ENCODE assay signal across 21 mouse cellular contexts in genomic region chr8:115861381-115861780, GRCm38 (mm10).
DNase-seq lines count a peak whose midpoint lies in the region; ATAC-seq and TF ChIP-seq lines count a peak whose summit lies in the region.
"Had no signal": no experiment of that assay in that cellular context is flagged by ENCODE, and none has a peak within 500 bp of the region (broad histone marks: within the 10 kb centered on the region; RNA-seq: fewer than 3 reads in every experiment).

No protein-coding gene starts in this region.

- H3K36me3 ChIP-seq in lung, embryonic 15.5 days: no peaks in the 10 kb centered on the region
- no peaks in the 10 kb centered on the region for H3K36me3 ChIP-seq in stomach, postnatal 0 days (ENCODE audit: control insufficient read depth, insufficient read depth, low read length)
- H3K36me3 ChIP-seq: embryonic facial prominence, embryonic 12.5 days; forebrain, embryonic 12.5 days; G1E; heart, embryonic 13.5 days; hindbrain, embryonic 15.5 days had no signal

- 0 out of 2 replicates have a peak, but pooled peaks have one; percentile 31 for ATAC-seq in lung, embryonic 15.5 days (ENCODE audit: borderline replicate concordance, extremely low read depth, low FRiP score, low TSS enrichment)
- peak; percentile 60; the same call in 1 of the 2 replicates for ATAC-seq in stomach, postnatal 0 days (ENCODE audit: low FRiP score, low TSS enrichment)
- ATAC-seq: CD4-positive, CD25-positive, alpha-beta regulatory T cell, adult 4 months; forebrain, embryonic 16.5 days had no signal

- no peak for DNase-seq in lung, postnatal 25 days (ENCODE audit: low spot score)
- peak; percentile 74 for DNase-seq in 3T3-L1 (ENCODE audit: low read depth, low spot score)
- DNase-seq in gonadal fat pad, adult 2 months (ENCODE audit: low read depth): peak; percentile 24
- DNase-seq in stomach, postnatal 0 days (ENCODE audit: low spot score): peak; percentile 16
- DNase-seq in retina, postnatal 1 day: no peak
- no peak for DNase-seq in spleen, postnatal 36 days (ENCODE audit: low spot score in 2 of 2)
- DNase-seq: adrenal gland, postnatal 14 days; B cell, adult 2 months; cerebellum, adult 11-12 months; cerebellum, adult 9-10 months; cerebellum, postnatal 25 days; gastrocnemius, postnatal 10 days; heart, postnatal 36 days had no signal

- TF ChIP-seq CTCF in stomach, postnatal 0 days (IDR thresholded peaks at IDR 0.05; ENCODE audit: low read depth): no peak

- no peaks in the 10 kb centered on the region for H3K27me3 ChIP-seq in lung, embryonic 15.5 days
- H3K27me3 ChIP-seq in stomach, postnatal 0 days (ENCODE audit: control insufficient read depth, insufficient read depth, low read length): no peaks in the 10 kb centered on the region
- H3K27me3 ChIP-seq: forebrain, embryonic 12.5 days; heart, embryonic 13.5 days; hindbrain, embryonic 15.5 days had no signal

- no peak overlapping the region for H3K4me3 ChIP-seq in lung, embryonic 15.5 days
- H3K4me3 ChIP-seq in stomach, postnatal 0 days (ENCODE audit: low read depth, low read length): no peak overlapping the region
- H3K4me3 ChIP-seq: embryonic facial prominence, embryonic 12.5 days; forebrain, embryonic 12.5 days; heart, embryonic 13.5 days; hindbrain, embryonic 15.5 days had no signal

- no peaks in the 10 kb centered on the region for H3K4me1 ChIP-seq in lung, embryonic 15.5 days
- H3K4me1 ChIP-seq in stomach, postnatal 0 days (replicated peaks; ENCODE audit: control insufficient read depth, insufficient read depth): no peaks in the 10 kb centered on the region
- H3K4me1 ChIP-seq: forebrain, embryonic 12.5 days; heart, embryonic 13.5 days; hindbrain, embryonic 15.5 days had no signal

- TF ChIP-seq EP300 in stomach, postnatal 0 days (optimal IDR thresholded peaks at IDR 0.05): no peak

- 56% methylated on average over 3 of the region's 3 CpGs for WGBS in lung, embryonic 15.5 days
- WGBS in stomach, postnatal 0 days: 59% methylated on average over 3 of the region's 3 CpGs

- no peaks in the 10 kb centered on the region for H3K9me3 ChIP-seq in lung, embryonic 15.5 days
- no peaks in the 10 kb centered on the region for H3K9me3 ChIP-seq in stomach, postnatal 0 days (ENCODE audit: control insufficient read depth, low read length)
- H3K9me3 ChIP-seq: embryonic facial prominence, embryonic 12.5 days; forebrain, embryonic 12.5 days; heart, embryonic 13.5 days; hindbrain, embryonic 15.5 days had no signal

- no peak overlapping the region for H3K9ac ChIP-seq in lung, embryonic 15.5 days
- H3K9ac ChIP-seq in stomach, postnatal 0 days (ENCODE audit: low read length): no peak overlapping the region
- H3K9ac ChIP-seq: embryonic facial prominence, embryonic 12.5 days; forebrain, embryonic 12.5 days; heart, embryonic 13.5 days; hindbrain, embryonic 15.5 days had no signal

- no peak overlapping the region for H3K4me2 ChIP-seq in lung, embryonic 15.5 days
- H3K4me2 ChIP-seq in stomach, postnatal 0 days (replicated peaks; ENCODE audit: low read depth): no peak overlapping the region
- H3K4me2 ChIP-seq: embryonic facial prominence, embryonic 12.5 days; forebrain, embryonic 12.5 days; heart, embryonic 13.5 days; hindbrain, embryonic 15.5 days had no signal

- H3K27ac ChIP-seq in lung, embryonic 15.5 days: peak overlapping the region; percentile 19; the same call in 1 of the 2 replicates
- H3K27ac ChIP-seq in stomach, postnatal 0 days (replicated peaks): no peak overlapping the region
- H3K27ac ChIP-seq: embryonic facial prominence, embryonic 12.5 days; forebrain, embryonic 12.5 days; heart, embryonic 13.5 days; hindbrain, embryonic 15.5 days had no signal

Comparison
In these comparisons a context has a peak if more than half of its experiments do, and no peak if none do; other contexts are left out.
1. DNase-seq: peak in 3T3-L1 (single experiment), gonadal fat pad, adult 2 months (single experiment) and stomach, postnatal 0 days (single experiment); none in lung, postnatal 25 days (single experiment), retina, postnatal 1 day (single experiment) and spleen, postnatal 36 days (0 of 2).